Mouse (Mus musculus) megakaryocyte, embryonic 14.5 days (primary cell): ENCODE data around the gene Rsad2.

ENCODE experiments used
- FLI1 ChIP-seq: IDR thresholded peaks from 2 replicates; pipeline ENCODE4 v1.6.1; 2012; ENCODE audit warnings: low read length, inconsistent platforms, mixed read lengths
- GATA1 ChIP-seq: IDR thresholded peaks from 3 replicates; pipeline ENCODE4 v1.6.1; 2012; ENCODE audit warnings: mixed read lengths, low read length, inconsistent platforms, borderline replicate concordance

- TF ChIP-seq GATA1, result no peak
- TF ChIP-seq FLI1, result no peak
Measured at GRCm38 (mm10) chr12:26473746-26474145, 17.5 kb upstream of the Rsad2 start.
